Mouse (Mus musculus): ENCODE data around the gene Dab1.

Gene Dab1

GRCm38 (mm10) chr4:104579946-104580544, 960.9 kb downstream of the Dab1 start:
- DNase-seq (ENCODE audit: low spot score in 2 of 2) = no peak

- DNase-seq (ENCODE audit: low spot score in 2 of 2) = no peak
Measured at GRCm38 (mm10) chr4:104582726-104583125, 963.6 kb downstream of the Dab1 start.

- DNase-seq (ENCODE audit: low spot score in 2 of 2) = no peak
Measured at GRCm38 (mm10) chr4:104587826-104588225, 968.7 kb downstream of the Dab1 start.

- DNase-seq (ENCODE audit: low spot score in 2 of 2) = peak in 1 of 2 experiments; percentile 55
Measured at GRCm38 (mm10) chr4:104596936-104597335, 977.8 kb downstream of the Dab1 start.

GRCm38 (mm10) chr4:104597490-104598465, 978.6 kb downstream of the Dab1 start:
- no peak for DNase-seq (ENCODE audit: low spot score in 2 of 2)

- DNase-seq (ENCODE audit: low spot score in 2 of 2) = no peak
Measured at GRCm38 (mm10) chr4:104602804-104603203, 983.6 kb downstream of the Dab1 start.

- DNase-seq (ENCODE audit: low spot score in 2 of 2) = no peak
Measured at GRCm38 (mm10) chr4:104604298-104604697, 985.1 kb downstream of the Dab1 start.

GRCm38 (mm10) chr4:104606881-104607280, 987.7 kb downstream of the Dab1 start:
- DNase-seq (ENCODE audit: low spot score in 2 of 2) = no peak

- no peak for DNase-seq (ENCODE audit: low spot score in 2 of 2)
Measured at GRCm38 (mm10) chr4:104607636-104608035, 988.5 kb downstream of the Dab1 start.

GRCm38 (mm10) chr4:104619452-104619851, 1000.3 kb downstream of the Dab1 start:
- DNase-seq (ENCODE audit: low spot score in 2 of 2) = no peak

GRCm38 (mm10) chr4:104625316-104625715, 1006.2 kb downstream of the Dab1 start:
- no peak for DNase-seq (ENCODE audit: low spot score in 2 of 2)

GRCm38 (mm10) chr4:104628708-104629107, 1009.5 kb downstream of the Dab1 start:
- no peak for DNase-seq (ENCODE audit: low spot score in 2 of 2)

GRCm38 (mm10) chr4:104637016-104637415, 1017.9 kb downstream of the Dab1 start:
- DNase-seq (ENCODE audit: low spot score in 2 of 2) = no peak

GRCm38 (mm10) chr4:104640617-104641016, 1021.5 kb downstream of the Dab1 start:
- no peak for DNase-seq (ENCODE audit: low spot score in 2 of 2)

- DNase-seq (ENCODE audit: low spot score in 2 of 2) = peak in 1 of 2 experiments; percentile 53
Measured at GRCm38 (mm10) chr4:104642761-104643469, 1023.8 kb downstream of the Dab1 start.

GRCm38 (mm10) chr4:104643534-104644356, 1024.6 kb downstream of the Dab1 start:
- peak; percentile 60 to 79 for DNase-seq (ENCODE audit: low spot score in 2 of 2)

- no peak for DNase-seq (ENCODE audit: low spot score in 2 of 2)
Measured at GRCm38 (mm10) chr4:104644357-104644630, 1025.1 kb downstream of the Dab1 start.

- no peak for DNase-seq (ENCODE audit: low spot score in 2 of 2)
Measured at GRCm38 (mm10) chr4:104644862-104645261, 1025.7 kb downstream of the Dab1 start.

GRCm38 (mm10) chr4:104651761-104652160, 1032.6 kb downstream of the Dab1 start:
- no peak for DNase-seq (ENCODE audit: low spot score in 2 of 2)

GRCm38 (mm10) chr4:104656728-104657127, 1037.6 kb downstream of the Dab1 start:
- DNase-seq (ENCODE audit: low spot score in 2 of 2) = peak in 1 of 2 experiments; percentile 69

- DNase-seq (ENCODE audit: low spot score in 2 of 2) = peak in 1 of 2 experiments; percentile 58
Measured at GRCm38 (mm10) chr4:104662841-104663614, 1043.9 kb downstream of the Dab1 start.
